Mouse (Mus musculus) heart, embryonic 16.5 days (tissue): ENCODE results near the gene Ramp1. TPM values are rescaled to one million over a fixed set of nuclear protein-coding genes. Genes with fewer than 3 reads are reported as not detected.

Experiments
- ATAC-seq: fragments of 200-750 bp; cut with Nextera tagmentation; replicated peaks from 2 replicates; pipeline ENCODE4 v1.8.0; 2017; ENCODE audit warnings: moderate number of reproducible peaks; ENCODE audit not compliant: insufficient read depth, low FRiP score; ENCODE audit errors: extremely low read depth
- H3K27ac ChIP-seq: fragments of 300-500 bp; sonication (generic); 2 replicates; pipeline ENCODE4 v1.5.1; 2014; ENCODE audit warnings: mild to moderate bottlenecking, low read length, control low read depth, moderate library complexity
- H3K27me3 ChIP-seq: fragments of 300-500 bp; sonication (generic); 2 replicates; pipeline ENCODE4 v1.6.1; 2014; ENCODE audit warnings: low read length, mixed read lengths; ENCODE audit not compliant: control insufficient read depth, insufficient read depth
- H3K36me3 ChIP-seq: fragments of 300-500 bp; sonication (generic); 2 replicates; pipeline ENCODE4 v1.6.1; 2014; ENCODE audit not compliant: control insufficient read depth, insufficient read depth
- H3K4me1 ChIP-seq: fragments of 300-500 bp; sonication (generic); 2 replicates; pipeline ENCODE4 v1.6.1; 2014; ENCODE audit warnings: low read length, mixed read lengths; ENCODE audit not compliant: control insufficient read depth, insufficient read depth
- H3K4me2 ChIP-seq: fragments of 300-500 bp; sonication (generic); 2 replicates; pipeline ENCODE4 v1.6.1; 2014; ENCODE audit warnings: low read depth, mild to moderate bottlenecking, control low read depth, low read length
- H3K4me3 ChIP-seq: fragments of 300-500 bp; sonication (generic); 2 replicates; pipeline ENCODE4 v1.5.1; 2014; ENCODE audit warnings: mild to moderate bottlenecking, control low read depth, low read length
- H3K9ac ChIP-seq: fragments of 300-500 bp; sonication (generic); 2 replicates; pipeline ENCODE4 v1.6.1; 2014; ENCODE audit warnings: low read length, control low read depth
- H3K9me3 ChIP-seq: fragments of 300-500 bp; sonication (generic); replicated peaks from 2 replicates; pipeline ENCODE4 v1.6.1; 2016; ENCODE audit warnings: low read length; ENCODE audit not compliant: control insufficient read depth
- WGBS: fragments of 180-500 bp; shearing (Covaris S2); extraction: QIAGEN DNeasy Blood & Tissue Kit; methylation state at CpG from one replicate; pipeline ENCODE4 v1.1.7; 2014; 5-methylcytosine and 5-hydroxymethylcytosine counted together
- polyA plus RNA-seq: library from polyadenylated mRNA; unstranded; fragments of >200 nt; fragmentation: Nextera tagmentation; extraction: Ambion mirVana; gene quantifications from 2 replicates; pipeline ENCODE4 v1.2.1, GENCODE M21; 2015

Ramp1 gene
- polyA plus RNA-seq, 1 experiment from 2014 or later = 61.0 TPM

DNA sequence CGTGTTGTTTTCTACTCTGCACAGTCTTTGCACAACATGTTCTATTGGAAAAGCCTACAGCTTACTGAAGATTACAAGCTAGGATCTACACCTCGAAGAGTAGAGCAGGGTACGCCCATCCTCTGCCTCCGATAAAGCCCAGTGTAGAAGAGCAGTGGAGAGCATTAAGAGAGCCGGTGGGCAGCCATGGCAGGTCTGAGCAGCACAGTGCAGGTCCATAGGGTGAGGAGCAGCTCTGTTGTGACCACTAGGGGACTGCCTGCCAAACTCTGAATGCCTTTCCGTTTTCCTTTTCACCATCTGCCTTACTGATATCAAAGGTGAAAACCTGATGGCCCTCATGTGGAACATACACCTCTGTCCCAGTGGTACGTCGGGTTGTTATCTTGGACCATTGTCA, 72.3 kb downstream of the Ramp1 start:
- ATAC-seq = no peak

DNA sequence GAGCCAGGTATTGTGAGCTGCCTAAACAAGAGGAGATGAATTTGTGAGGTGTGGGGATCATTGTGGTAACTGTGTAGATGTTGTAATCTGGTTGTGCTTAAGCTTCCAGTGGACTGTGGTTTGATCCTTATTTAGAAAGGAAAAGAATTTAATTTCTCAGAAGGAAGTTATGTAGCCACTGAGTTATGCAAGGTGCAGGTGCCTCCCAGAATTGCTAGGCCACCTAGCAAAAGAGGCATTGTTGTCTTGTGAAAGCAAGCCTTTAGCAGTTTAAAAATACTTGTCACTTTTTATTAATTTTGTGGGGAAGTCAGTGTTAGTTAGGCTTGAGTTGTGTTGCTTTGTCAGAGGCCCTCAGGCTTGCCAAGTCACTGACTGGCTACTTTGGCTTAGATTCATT, 78.3 kb downstream of the Ramp1 start:
- ATAC-seq = no peak
- Histone ChIP-seq H3K36me3 (peaks cover 3% of the 10 kb centered on the region; the same call in 1 of the 2 replicates), H3K27me3 (no peaks in the 10 kb centered on the region), H3K4me2 (no peak overlapping the region), H3K4me3 (no peak overlapping the region), H3K9me3 (no peaks in the 10 kb centered on the region), H3K9ac (no peak overlapping the region), H3K27ac (no peak overlapping the region), H3K4me1 (peaks cover 11% of the 10 kb centered on the region)

More for the DNA sequence above, 72.3 kb downstream of the Ramp1 start:
- 30% methylated on average over 8 of the region's 8 CpGs for WGBS
- H3K4me3 ChIP-seq = no peak overlapping the region
- H3K4me1 ChIP-seq = peaks cover 30% of the 10 kb centered on the region
- no peaks in the 10 kb centered on the region for H3K9me3 ChIP-seq
- H3K9ac ChIP-seq = no peak overlapping the region
- no peaks in the 10 kb centered on the region for H3K27me3 ChIP-seq
- H3K27ac ChIP-seq = no peak overlapping the region
- H3K4me2 ChIP-seq = peak overlapping the region; percentile 72; the same call in 1 of the 2 replicates
- H3K36me3 ChIP-seq = peaks cover 3% of the 10 kb centered on the region; the same call in 1 of the 2 replicates

DNA sequence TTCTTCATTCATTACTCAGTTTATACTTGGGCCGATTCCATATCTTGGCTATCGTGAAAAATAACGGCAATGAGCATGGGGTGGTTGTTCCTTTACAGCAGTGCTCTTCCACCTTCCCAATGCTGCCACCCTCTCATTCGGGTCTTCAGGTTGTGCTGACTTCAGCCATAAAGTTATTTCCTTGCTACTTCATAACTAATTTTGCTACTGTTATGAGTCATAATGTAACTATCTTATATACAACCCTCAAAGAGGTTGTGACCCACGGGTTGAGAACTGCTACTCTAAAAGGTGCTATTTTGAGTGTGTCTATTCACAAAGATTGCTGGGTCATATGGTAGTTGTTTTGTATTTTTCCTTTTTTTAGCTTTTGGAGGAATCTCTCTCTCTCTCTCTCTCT, 80.2 kb downstream of the Ramp1 start:
- H3K27me3 ChIP-seq = no peaks in the 10 kb centered on the region
- H3K9me3 ChIP-seq = no peaks in the 10 kb centered on the region
- H3K27ac ChIP-seq = no peak overlapping the region
- H3K9ac ChIP-seq = no peak overlapping the region
- H3K4me3 ChIP-seq = no peak overlapping the region
- WGBS = 76% methylated on average over 5 of the region's 5 CpGs
- H3K4me1 ChIP-seq = peaks cover 8% of the 10 kb centered on the region
- H3K4me2 ChIP-seq = no peak overlapping the region
- peaks cover 3% of the 10 kb centered on the region; the same call in 1 of the 2 replicates for H3K36me3 ChIP-seq
- ATAC-seq = no peak

DNA sequence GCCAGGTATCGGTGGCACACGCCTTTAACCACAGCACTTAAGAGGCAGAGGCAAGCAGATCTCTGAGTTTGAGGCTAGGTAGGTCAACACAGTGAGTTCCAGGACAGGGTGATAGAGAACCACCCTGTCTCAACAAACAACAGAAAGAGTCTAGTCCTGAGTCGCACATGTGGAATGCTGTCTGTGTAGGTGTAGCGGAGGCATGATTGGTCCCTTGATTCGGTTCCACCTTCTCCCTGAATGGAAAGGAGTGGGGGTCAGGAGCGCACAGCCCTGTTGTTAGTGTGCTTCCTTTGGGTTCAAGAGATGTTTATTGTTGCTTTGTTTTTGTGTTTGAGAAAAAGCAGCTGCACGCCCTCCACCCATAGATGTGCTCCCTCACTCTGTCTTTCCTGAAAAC, 82.9 kb downstream of the Ramp1 start:
- Histone ChIP-seq H3K4me3 (no peak overlapping the region), H3K4me2 (no peak overlapping the region), H3K27me3 (no peaks in the 10 kb centered on the region), H3K9ac (no peak overlapping the region), H3K27ac (no peak overlapping the region), H3K9me3 (no peaks in the 10 kb centered on the region), H3K4me1 (peaks cover 8% of the 10 kb centered on the region), H3K36me3 (peaks cover 9% of the 10 kb centered on the region)
- WGBS = 89% methylated on average over 7 of the region's 7 CpGs
- ATAC-seq = no peak

DNA sequence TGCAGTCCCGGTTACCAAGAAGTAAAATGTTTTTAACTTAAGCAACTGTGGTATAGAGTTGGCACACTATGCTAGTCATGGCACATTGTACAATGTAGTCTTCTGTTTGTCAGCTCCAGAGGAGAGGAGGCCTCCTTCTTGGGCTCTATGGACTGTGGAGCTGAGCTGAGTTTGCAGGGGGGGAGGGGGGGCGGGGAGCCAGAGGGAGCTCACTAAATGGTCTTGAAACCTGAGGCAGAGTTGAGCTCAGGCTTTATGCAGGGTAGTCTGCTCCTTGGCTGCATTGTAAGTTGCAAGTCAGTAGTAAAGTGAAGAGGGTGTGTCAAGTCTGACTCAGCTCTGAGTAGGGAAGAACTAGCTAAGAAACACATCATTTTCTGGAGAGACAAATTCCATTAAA, 92.6 kb downstream of the Ramp1 start:
- H3K4me1 ChIP-seq = 0 out of 2 replicates have a peak, but pooled peaks cover 2% of the 10 kb centered on the region
- 83% methylated on average over 2 of the region's 2 CpGs for WGBS
- no peak overlapping the region for H3K4me2 ChIP-seq
- H3K36me3 ChIP-seq = peaks cover 10% of the 10 kb centered on the region
- H3K9ac ChIP-seq = no peak overlapping the region
- no peak overlapping the region for H3K4me3 ChIP-seq
- no peak for ATAC-seq
- H3K27me3 ChIP-seq = no peaks in the 10 kb centered on the region
- no peaks in the 10 kb centered on the region for H3K9me3 ChIP-seq
- no peak overlapping the region for H3K27ac ChIP-seq

Other genes starting within 250 kb of the Ramp1 start
- not detected in 2 replicates for gene Prlh, start 226.7 kb upstream of the Ramp1 start, polyA plus RNA-seq
- 3.8 and 4.6 TPM in 2 replicates for gene Rab17, start 210.2 kb upstream of the Ramp1 start, polyA plus RNA-seq
- gene Lrrfip1, start 181.1 kb upstream of the Ramp1 start, polyA plus RNA-seq = 156 TPM in 2 replicates
- gene Rbm44, start 34.7 kb upstream of the Ramp1 start, polyA plus RNA-seq = 3.2 TPM in 2 replicates
- gene Ube2f, start 70.5 kb downstream of the Ramp1 start, polyA plus RNA-seq = 68.9 and 71.7 TPM in 2 replicates
- 16.0 and 17.5 TPM in 2 replicates for gene Scly, start 118.5 kb downstream of the Ramp1 start, polyA plus RNA-seq
- gene Espnl, start 142.3 kb downstream of the Ramp1 start, polyA plus RNA-seq = 0.04 and 0.07 TPM in 2 replicates
- gene Klhl30, start 171.2 kb downstream of the Ramp1 start, polyA plus RNA-seq = 51.4 and 58.4 TPM in 2 replicates
- gene Erfe, start 186.6 kb downstream of the Ramp1 start, polyA plus RNA-seq = 1.3 and 1.5 TPM in 2 replicates
- gene Ilkap, start 219.0 kb downstream of the Ramp1 start, polyA plus RNA-seq = 112 and 113 TPM in 2 replicates
- 105 and 117 TPM in 2 replicates for gene Hes6, start 234.2 kb downstream of the Ramp1 start, polyA plus RNA-seq